Comparison of ENCODE assay signal across 10 mouse cellular contexts in genomic region chr11:102595341-102595820, GRCm38 (mm10). TPM values are rescaled to one million over a fixed set of nuclear protein-coding genes. Genes with fewer than 3 reads are reported as not detected.
DNase-seq lines count a peak whose midpoint lies in the region; ATAC-seq and TF ChIP-seq lines count a peak whose summit lies in the region.
"Had no signal": no experiment of that assay in that cellular context is flagged by ENCODE, and none has a peak within 500 bp of the region (broad histone marks: within the 10 kb centered on the region; RNA-seq: fewer than 3 reads in every experiment).

No protein-coding gene starts in this region.

- peaks cover 18% of the 10 kb centered on the region for H3K4me1 ChIP-seq in hindbrain, embryonic 10.5 days (replicated peaks)
- H3K4me1 ChIP-seq in hindbrain, postnatal 0 days (ENCODE audit: insufficient read depth, low read length): no peaks in the 10 kb centered on the region
- H3K4me1 ChIP-seq in ES-Bruce4 (ENCODE audit: control insufficient read depth, insufficient read depth, low read length): peaks cover 6% of the 10 kb centered on the region
- H3K4me1 ChIP-seq in embryonic facial prominence, embryonic 10.5 days: peaks cover 27% of the 10 kb centered on the region
- peaks cover 26% of the 10 kb centered on the region for H3K4me1 ChIP-seq in limb, embryonic 13.5 days

- 13% methylated on average over 4 of the region's 4 CpGs for WGBS in hindbrain, embryonic 10.5 days
- WGBS in hindbrain, postnatal 0 days: 11% methylated on average over 3 of the region's 4 CpGs
- WGBS in embryonic facial prominence, embryonic 10.5 days: 0% methylated on average over 4 of the region's 4 CpGs
- 2% methylated on average over 4 of the region's 4 CpGs for WGBS in limb, embryonic 13.5 days

- no peaks in the 10 kb centered on the region for H3K36me3 ChIP-seq in hindbrain, embryonic 10.5 days
- H3K36me3 ChIP-seq in hindbrain, postnatal 0 days (ENCODE audit: insufficient read depth, low read length): no peaks in the 10 kb centered on the region
- no peaks in the 10 kb centered on the region for H3K36me3 ChIP-seq in ES-Bruce4 (ENCODE audit: control insufficient read depth, insufficient read depth, low read length, poor library complexity, severe bottlenecking)
- H3K36me3 ChIP-seq in embryonic facial prominence, embryonic 10.5 days (replicated peaks): no peaks in the 10 kb centered on the region
- H3K36me3 ChIP-seq in limb, embryonic 13.5 days: no peaks in the 10 kb centered on the region

- peaks cover 9% of the 10 kb centered on the region for H3K27me3 ChIP-seq in hindbrain, embryonic 10.5 days (ENCODE audit: insufficient read depth, poor library complexity, severe bottlenecking)
- H3K27me3 ChIP-seq in hindbrain, postnatal 0 days (ENCODE audit: insufficient read depth, low read length): no peaks in the 10 kb centered on the region
- no peaks in the 10 kb centered on the region for H3K27me3 ChIP-seq in ES-Bruce4 (ENCODE audit: control insufficient read depth, insufficient read depth, low read length, poor library complexity, severe bottlenecking)
- no peaks in the 10 kb centered on the region for H3K27me3 ChIP-seq in embryonic facial prominence, embryonic 10.5 days (replicated peaks; ENCODE audit: low read depth, poor library complexity, severe bottlenecking)
- no peaks in the 10 kb centered on the region for H3K27me3 ChIP-seq in limb, embryonic 13.5 days

- no peak overlapping the region for H3K4me2 ChIP-seq in hindbrain, postnatal 0 days (ENCODE audit: low read depth, low read length)
- H3K4me2 ChIP-seq in limb, embryonic 13.5 days (replicated peaks): peak overlapping the region; percentile 48

- TF ChIP-seq POLR2A in ES-Bruce4 (IDR thresholded peaks at IDR 0.05; ENCODE audit: insufficient read depth, low read length): no peak

- TF ChIP-seq EP300 in ES-Bruce4 (IDR thresholded peaks at IDR 0.05; ENCODE audit: insufficient read depth, low read depth, low read length): no peak

- no peak overlapping the region for H3K9ac ChIP-seq in hindbrain, postnatal 0 days (replicated peaks; ENCODE audit: low read length)
- H3K9ac ChIP-seq in ES-Bruce4 (ENCODE audit: low read depth, poor library complexity, severe bottlenecking): peak overlapping the region; percentile 31
- H3K9ac ChIP-seq in limb, embryonic 13.5 days: 0 out of 2 replicates have a peak overlapping the region, but pooled peaks have one; percentile 1

- H3K9me3 ChIP-seq in hindbrain, embryonic 10.5 days: no peaks in the 10 kb centered on the region
- no peaks in the 10 kb centered on the region for H3K9me3 ChIP-seq in hindbrain, postnatal 0 days (ENCODE audit: low read length)
- no peaks in the 10 kb centered on the region for H3K9me3 ChIP-seq in ES-Bruce4 (replicated peaks; ENCODE audit: control insufficient read depth, insufficient read depth, low read length, poor library complexity, severe bottlenecking)
- no peaks in the 10 kb centered on the region for H3K9me3 ChIP-seq in embryonic facial prominence, embryonic 10.5 days
- no peaks in the 10 kb centered on the region for H3K9me3 ChIP-seq in limb, embryonic 13.5 days

- H3K4me3 ChIP-seq in hindbrain, embryonic 10.5 days: peak overlapping the region; percentile 24
- H3K4me3 ChIP-seq in hindbrain, postnatal 0 days (ENCODE audit: low read length): no peak overlapping the region
- H3K4me3 ChIP-seq in ES-Bruce4 (ENCODE audit: low read depth, low read length): no peak overlapping the region
- peak overlapping the region; percentile 36 for H3K4me3 ChIP-seq in embryonic facial prominence, embryonic 10.5 days
- peak overlapping the region; percentile 1; the same call in 1 of the 2 replicates for H3K4me3 ChIP-seq in limb, embryonic 13.5 days

- ATAC-seq in hindbrain, postnatal 0 days: no peak
- peak; percentile 93 for ATAC-seq in limb, embryonic 13.5 days (ENCODE audit: low FRiP score, low read depth)
- ATAC-seq in cerebellum, adult (ENCODE audit: insufficient number of reproducible peaks, low FRiP score, low TSS enrichment): no peak

- peak overlapping the region; percentile 89 for H3K27ac ChIP-seq in hindbrain, embryonic 10.5 days
- H3K27ac ChIP-seq in hindbrain, postnatal 0 days: no peak overlapping the region
- peak overlapping the region; percentile 82 for H3K27ac ChIP-seq in ES-Bruce4 (ENCODE audit: insufficient read depth, low read length)
- H3K27ac ChIP-seq in embryonic facial prominence, embryonic 10.5 days (replicated peaks): peak overlapping the region; percentile 91
- peak overlapping the region; percentile 93 for H3K27ac ChIP-seq in limb, embryonic 13.5 days

- DNase-seq in hindbrain, embryonic 10.5 days (ENCODE audit: low spot score): peak; percentile 65
- no peak for DNase-seq in hindbrain, postnatal 0 days (ENCODE audit: low spot score)
- DNase-seq in embryonic facial prominence, embryonic 10.5 days (ENCODE audit: low spot score): peak; percentile 87
- no peak for DNase-seq in layer of hippocampus, adult 18-20 months (ENCODE audit: low spot score in 2 of 2)
- DNase-seq in thymus, postnatal 10 days (ENCODE audit: low spot score in 2 of 2): no peak
- DNase-seq: adrenal gland, postnatal 25 days had no signal

- no peak for TF ChIP-seq CTCF in hindbrain, postnatal 0 days (IDR thresholded peaks at IDR 0.05; ENCODE audit: low read depth)
- TF ChIP-seq CTCF in ES-Bruce4 (IDR thresholded peaks at IDR 0.05; ENCODE audit: low read depth, low read length): no peak

RNA-seq across cellular contexts. Expression of gene Fzd2, which starts 8.8 kb away (rescaled TPM):
- polyA plus RNA-seq in hindbrain, embryonic 10.5 days (2016; fragmentation: Nextera tagmentation; extraction: Ambion mirVana): 31.8 and 36.9 TPM in 2 replicates
- total RNA-seq in hindbrain, postnatal 0 days (2014; rRNA removed): 31.7 and 34.5 TPM in 2 replicates
- 6.0 and 6.5 TPM in 2 replicates for polyA plus RNA-seq in hindbrain, postnatal 0 days (2015; fragmentation: Nextera tagmentation; extraction: Ambion mirVana)
- polyA plus RNA-seq in ES-Bruce4 (2011; ENCODE audit: insufficient read depth, insufficient read length, low read depth, missing spikeins): 30.3 and 36.1 TPM in 2 replicates
- 45.8 and 49.0 TPM in 2 replicates for polyA plus RNA-seq in embryonic facial prominence, embryonic 10.5 days (2016; fragmentation: Nextera tagmentation; extraction: Ambion mirVana)
- polyA plus RNA-seq in limb, embryonic 13.5 days (2015; fragmentation: Nextera tagmentation; extraction: Ambion mirVana): 67.7 and 71.6 TPM in 2 replicates
- total RNA-seq in layer of hippocampus, adult 18-20 months (2021): 1 to 10 TPM; 7.3 to 7.5 TPM

RNA-seq across cellular contexts. Expression of gene Gm11627, which starts 16.1 kb away (rescaled TPM):
- 9.0 and 9.1 TPM in 2 replicates for polyA plus RNA-seq in hindbrain, embryonic 10.5 days (2016; fragmentation: Nextera tagmentation; extraction: Ambion mirVana)
- 2.0 TPM in 1 of 2 replicates, not detected in the other for total RNA-seq in hindbrain, postnatal 0 days (2014; rRNA removed)
- 5.2 TPM in 2 replicates for polyA plus RNA-seq in hindbrain, postnatal 0 days (2015; fragmentation: Nextera tagmentation; extraction: Ambion mirVana)
- 3.8 and 5.3 TPM in 2 replicates for polyA plus RNA-seq in ES-Bruce4 (2011; ENCODE audit: insufficient read depth, insufficient read length, low read depth, missing spikeins)
- 5.3 and 6.2 TPM in 2 replicates for polyA plus RNA-seq in embryonic facial prominence, embryonic 10.5 days (2016; fragmentation: Nextera tagmentation; extraction: Ambion mirVana)
- 7.7 and 9.1 TPM in 2 replicates for polyA plus RNA-seq in limb, embryonic 13.5 days (2015; fragmentation: Nextera tagmentation; extraction: Ambion mirVana)
- total RNA-seq in layer of hippocampus, adult 18-20 months (2021): 1 to 10 TPM; 2.5 to 3.8 TPM
- total RNA-seq: adrenal gland, postnatal 25 days; liver, adult 2 months had no signal
- polyA plus RNA-seq: liver, adult 2 months had no signal

RNA-seq across cellular contexts. Expression of gene Gpatch8, which starts 39.2 kb away (rescaled TPM):
- 63.0 and 66.5 TPM in 2 replicates for polyA plus RNA-seq in hindbrain, embryonic 10.5 days (2016; fragmentation: Nextera tagmentation; extraction: Ambion mirVana)
- total RNA-seq in hindbrain, postnatal 0 days (2014; rRNA removed): 21.0 and 21.3 TPM in 2 replicates
- 48.9 and 50.6 TPM in 2 replicates for polyA plus RNA-seq in hindbrain, postnatal 0 days (2015; fragmentation: Nextera tagmentation; extraction: Ambion mirVana)
- polyA plus RNA-seq in ES-Bruce4 (2011; ENCODE audit: insufficient read depth, insufficient read length, low read depth, missing spikeins): 75.8 and 89.1 TPM in 2 replicates
- polyA plus RNA-seq in embryonic facial prominence, embryonic 10.5 days (2016; fragmentation: Nextera tagmentation; extraction: Ambion mirVana): 74.6 and 76.7 TPM in 2 replicates
- polyA plus RNA-seq in limb, embryonic 13.5 days (2015; fragmentation: Nextera tagmentation; extraction: Ambion mirVana): 80.0 and 81.0 TPM in 2 replicates
- total RNA-seq in layer of hippocampus, adult 18-20 months (2021): 10 to 100 TPM; 47.5 to 48.8 TPM

Comparison
In these comparisons a context has a peak if more than half of its experiments do, and no peak if none do; other contexts are left out.
1. DNase-seq: peak in hindbrain, embryonic 10.5 days (single experiment) and embryonic facial prominence, embryonic 10.5 days (single experiment); none in hindbrain, postnatal 0 days (single experiment), layer of hippocampus, adult 18-20 months (0 of 2) and thymus, postnatal 10 days (0 of 2).
2. H3K4me3 ChIP-seq: peak in hindbrain, embryonic 10.5 days (single experiment), embryonic facial prominence, embryonic 10.5 days (single experiment) and limb, embryonic 13.5 days (single experiment); none in hindbrain, postnatal 0 days (single experiment) and ES-Bruce4 (single experiment).